Mouse (Mus musculus): ENCODE results near the gene Cpne7.
A peak's percentile ranks its signal among the peaks of the same experiment; 100 is the strongest.

GRCm38 (mm10) chr8:123106531-123106930 lies 10.6 kb upstream of the Cpne7 start:
- no peak for TF ChIP-seq POLR2A (IDR thresholded peaks at IDR 0.05; ENCODE audit: borderline replicate concordance, insufficient read depth, low read length)
- peak; percentile 20; the same call in 1 of the 2 replicates for TF ChIP-seq CTCF (IDR thresholded peaks at IDR 0.05; ENCODE audit: borderline replicate concordance, insufficient read depth, low read depth, low read length)

Measured in cerebellum, adult 2 months (tissue).